Comparison of ENCODE assay signal across 15 mouse cellular contexts in the genomic region with DNA sequence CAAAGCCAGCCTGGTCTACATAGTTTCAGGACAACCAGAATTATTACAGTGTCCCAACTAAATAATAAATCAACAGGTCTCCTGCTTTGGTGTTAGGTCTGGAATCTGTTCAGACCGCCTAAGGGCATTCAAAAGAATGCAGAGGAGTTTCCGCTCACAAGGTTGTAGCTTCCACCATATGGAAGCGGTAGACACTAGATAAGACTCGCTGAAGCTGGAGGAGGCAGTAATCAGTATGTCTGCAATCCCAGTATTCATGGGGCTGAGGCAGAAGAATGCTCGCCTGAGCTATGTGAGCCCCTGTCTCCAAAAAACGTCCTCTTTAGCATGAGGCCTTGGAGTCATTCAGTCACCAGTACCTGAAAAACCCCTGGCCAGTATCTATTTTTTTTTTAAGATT. TPM values are rescaled to one million over a fixed set of nuclear protein-coding genes. Genes with fewer than 3 reads are reported as not detected.
DNase-seq lines count a peak whose midpoint lies in the region; ATAC-seq and TF ChIP-seq lines count a peak whose summit lies in the region.
"Had no signal": no experiment of that assay in that cellular context is flagged by ENCODE, and none has a peak within 500 bp of the region (broad histone marks: within the 10 kb centered on the region; RNA-seq: fewer than 3 reads in every experiment).

No protein-coding gene starts in this region.

- no peak overlapping the region for H3K4me3 ChIP-seq in heart, postnatal 0 days (ENCODE audit: low read depth, low read length)
- no peak overlapping the region for H3K4me3 ChIP-seq in midbrain, postnatal 0 days (ENCODE audit: low read depth, low read length)
- no peak overlapping the region for H3K4me3 ChIP-seq in midbrain, embryonic 13.5 days (replicated peaks)
- no peak overlapping the region for H3K4me3 ChIP-seq in liver, embryonic 13.5 days (replicated peaks)
- H3K4me3 ChIP-seq in small intestine, adult 2 months (ENCODE audit: low read depth, low read length), result no peak overlapping the region

- no peak for ATAC-seq in heart, postnatal 0 days (ENCODE audit: insufficient read depth, low read depth)
- ATAC-seq in midbrain, postnatal 0 days (ENCODE audit: low FRiP score), result no peak
- ATAC-seq in midbrain, embryonic 13.5 days, result no peak
- 0 out of 2 replicates have a peak, but pooled peaks have one; percentile 30 for ATAC-seq in liver, embryonic 13.5 days (ENCODE audit: low read depth)
- ATAC-seq: Patski had no signal

- H3K9me3 ChIP-seq in heart, postnatal 0 days (replicated peaks; ENCODE audit: control insufficient read depth, low read length), result no peaks in the 10 kb centered on the region; the same call in 1 of the 2 replicates
- no peaks in the 10 kb centered on the region for H3K9me3 ChIP-seq in midbrain, postnatal 0 days (ENCODE audit: low read length)
- H3K9me3 ChIP-seq in midbrain, embryonic 13.5 days, result no peaks in the 10 kb centered on the region
- H3K9me3 ChIP-seq in liver, embryonic 13.5 days (replicated peaks), result no peaks in the 10 kb centered on the region
- H3K9me3 ChIP-seq: embryonic facial prominence, embryonic 13.5 days; forebrain, embryonic 10.5 days; lung, embryonic 15.5 days had no signal

- no peak for TF ChIP-seq CTCF in heart, postnatal 0 days (IDR thresholded peaks at IDR 0.05; ENCODE audit: low read depth)
- no peak for TF ChIP-seq CTCF in midbrain, postnatal 0 days (IDR thresholded peaks at IDR 0.05)
- no peak for TF ChIP-seq CTCF in small intestine, adult 2 months (IDR thresholded peaks at IDR 0.05; ENCODE audit: extremely low read depth, insufficient read length, insufficient replicate concordance, low read depth, low read length)

- no peak overlapping the region for H3K9ac ChIP-seq in heart, postnatal 0 days (replicated peaks; ENCODE audit: low read depth, low read length)
- no peak overlapping the region for H3K9ac ChIP-seq in midbrain, postnatal 0 days (replicated peaks; ENCODE audit: low read length, poor library complexity, severe bottlenecking)
- no peak overlapping the region for H3K9ac ChIP-seq in midbrain, embryonic 13.5 days (replicated peaks)
- H3K9ac ChIP-seq in liver, embryonic 13.5 days, result peak overlapping the region; percentile 81; the same call in 1 of the 2 replicates

- WGBS in heart, postnatal 0 days, result 42% methylated on average over 6 of the region's 6 CpGs
- 90% methylated on average over 6 of the region's 6 CpGs for WGBS in midbrain, postnatal 0 days
- 92% methylated on average over 6 of the region's 6 CpGs for WGBS in midbrain, embryonic 13.5 days
- WGBS in liver, embryonic 13.5 days (ENCODE audit: insufficient replicate concordance), result 18% methylated on average over 6 of the region's 6 CpGs
- WGBS in small intestine, adult 2 months, result 87% methylated on average over 6 of the region's 6 CpGs

- no peak for TF ChIP-seq EP300 in heart, postnatal 0 days (IDR thresholded peaks at IDR 0.05; ENCODE audit: low read depth)

- H3K4me1 ChIP-seq in heart, postnatal 0 days (ENCODE audit: control insufficient read depth, insufficient read depth), result peaks cover 6% of the 10 kb centered on the region; the same call in 1 of the 2 replicates
- H3K4me1 ChIP-seq in midbrain, postnatal 0 days (ENCODE audit: insufficient read depth, low read length), result peaks cover 3% of the 10 kb centered on the region; the same call in 1 of the 2 replicates
- peaks cover 17% of the 10 kb centered on the region for H3K4me1 ChIP-seq in midbrain, embryonic 13.5 days (replicated peaks)
- peaks cover 43% of the 10 kb centered on the region for H3K4me1 ChIP-seq in liver, embryonic 13.5 days (replicated peaks)
- H3K4me1 ChIP-seq in small intestine, adult 2 months (ENCODE audit: control insufficient read depth, insufficient read depth, insufficient read length, low read length), result peaks cover 4% of the 10 kb centered on the region; the same call in 1 of the 2 replicates

- H3K36me3 ChIP-seq in heart, postnatal 0 days (replicated peaks; ENCODE audit: control insufficient read depth, insufficient read depth, low read length), result no peaks in the 10 kb centered on the region
- no peaks in the 10 kb centered on the region for H3K36me3 ChIP-seq in midbrain, postnatal 0 days (ENCODE audit: insufficient read depth, low read length)
- no peaks in the 10 kb centered on the region for H3K36me3 ChIP-seq in midbrain, embryonic 13.5 days
- H3K36me3 ChIP-seq in liver, embryonic 13.5 days, result 0 out of 2 replicates have a peak, but pooled peaks cover 4% of the 10 kb centered on the region
- H3K36me3 ChIP-seq in small intestine, adult 2 months (ENCODE audit: control insufficient read depth, insufficient read depth, low read length), result no peaks in the 10 kb centered on the region
- H3K36me3 ChIP-seq: embryonic facial prominence, embryonic 13.5 days; forebrain, embryonic 10.5 days; lung, embryonic 15.5 days had no signal

- no peak for TF ChIP-seq POLR2A in small intestine, adult 2 months (IDR thresholded peaks at IDR 0.05; ENCODE audit: low read depth, low read length)

- no peak overlapping the region for H3K4me2 ChIP-seq in heart, postnatal 0 days (ENCODE audit: low read depth, low read length)
- no peak overlapping the region for H3K4me2 ChIP-seq in midbrain, postnatal 0 days (ENCODE audit: low read depth, low read length, poor library complexity, severe bottlenecking)
- no peak overlapping the region for H3K4me2 ChIP-seq in midbrain, embryonic 13.5 days (replicated peaks)
- peak overlapping the region; percentile 98 for H3K4me2 ChIP-seq in liver, embryonic 13.5 days

- DNase-seq in heart, postnatal 0 days (ENCODE audit: low spot score), result no peak
- no peak for DNase-seq in heart, adult 18-20 months
- no peak for DNase-seq in midbrain, postnatal 0 days (ENCODE audit: low spot score)
- DNase-seq in liver, embryonic 13.5 days, result peak; percentile 41
- DNase-seq in adrenal gland, adult 2 months, result no peak
- DNase-seq in kidney, postnatal 14 days, result no peak
- DNase-seq: cerebellum, postnatal 14 days; kidney, postnatal 10 days; midbrain, embryonic 14.5 days had no signal

- 0 out of 2 replicates have a peak overlapping the region, but pooled peaks have one; percentile 94 for H3K27ac ChIP-seq in heart, postnatal 0 days (ENCODE audit: low read depth)
- H3K27ac ChIP-seq in midbrain, postnatal 0 days (ENCODE audit: low read depth, low read length), result peak overlapping the region; percentile 12; the same call in 1 of the 2 replicates
- H3K27ac ChIP-seq in midbrain, embryonic 13.5 days, result no peak overlapping the region
- H3K27ac ChIP-seq in liver, embryonic 13.5 days, result no peak overlapping the region
- 0 out of 2 replicates have a peak overlapping the region, but pooled peaks have one; percentile 67 for H3K27ac ChIP-seq in small intestine, adult 2 months (ENCODE audit: insufficient read depth, low read depth, low read length)
- H3K27ac ChIP-seq: lung, embryonic 15.5 days had no signal

- no peaks in the 10 kb centered on the region for H3K27me3 ChIP-seq in heart, postnatal 0 days (ENCODE audit: control insufficient read depth, insufficient read depth, low read length)
- H3K27me3 ChIP-seq in midbrain, postnatal 0 days (ENCODE audit: insufficient read depth, low read length), result no peaks in the 10 kb centered on the region
- H3K27me3 ChIP-seq in midbrain, embryonic 13.5 days, result no peaks in the 10 kb centered on the region
- H3K27me3 ChIP-seq in liver, embryonic 13.5 days, result no peaks in the 10 kb centered on the region
- no peaks in the 10 kb centered on the region for H3K27me3 ChIP-seq in small intestine, adult 2 months (ENCODE audit: control insufficient read depth, insufficient read depth, low read length)
- H3K27me3 ChIP-seq: embryonic facial prominence, embryonic 13.5 days; lung, embryonic 15.5 days; Patski had no signal

RNA-seq across cellular contexts. Expression of gene P2rx4, which starts 1.5 kb away (rescaled TPM):
- total RNA-seq in heart, postnatal 0 days (2014; rRNA removed; ENCODE audit: low replicate concordance), result 10.0 and 54.2 TPM in 2 replicates
- polyA plus RNA-seq in heart, postnatal 0 days (2015; fragmentation: Nextera tagmentation; extraction: Ambion mirVana), result 21.6 and 22.3 TPM in 2 replicates
- 10 to 100 TPM; 21.4 to 21.5 TPM for total RNA-seq in heart, adult 18-20 months (2021)
- total RNA-seq in midbrain, postnatal 0 days (2014; rRNA removed), result 15.0 and 19.4 TPM in 2 replicates
- polyA plus RNA-seq in midbrain, postnatal 0 days (2015; fragmentation: Nextera tagmentation; extraction: Ambion mirVana), result 14.7 and 16.1 TPM in 2 replicates
- polyA plus RNA-seq in midbrain, embryonic 13.5 days (2015; fragmentation: Nextera tagmentation; extraction: Ambion mirVana), result 10.3 and 14.5 TPM in 2 replicates
- 29.0 and 33.0 TPM in 2 replicates for polyA plus RNA-seq in liver, embryonic 13.5 days (2015; fragmentation: Nextera tagmentation; extraction: Ambion mirVana)
- polyA plus RNA-seq in small intestine, adult 2 months (2012; rRNA removed), result 26.6 and 61.9 TPM in 2 replicates
- 10 to 100 TPM; 35.2 to 46.2 TPM for total RNA-seq in adrenal gland, adult 2 months (2021)
- 30.3 and 42.5 TPM in 2 replicates for polyA plus RNA-seq in adrenal gland, adult 2 months (2012; rRNA removed)

Comparison
In these comparisons a context has a peak if more than half of its experiments do, and no peak if none do; other contexts are left out.
1. H3K27ac ChIP-seq: peak in heart, postnatal 0 days (single experiment), midbrain, postnatal 0 days (single experiment) and small intestine, adult 2 months (single experiment); none in midbrain, embryonic 13.5 days (single experiment) and liver, embryonic 13.5 days (single experiment).